Comparison of ENCODE assay signal across 8 mouse cellular contexts in genomic region chr1:193201383-193201778, GRCm38 (mm10). TPM values are rescaled to one million over a fixed set of nuclear protein-coding genes. Genes with fewer than 3 reads are reported as not detected.
DNase-seq lines count a peak whose midpoint lies in the region; ATAC-seq and TF ChIP-seq lines count a peak whose summit lies in the region.

Gene Traf3ip3, minus strand, starts transcription at chr1:193201703.

- DNase-seq in layer of hippocampus, adult 9-11 months, result peak; percentile 80
- no peak for DNase-seq in layer of hippocampus, adult 2 months (ENCODE audit: low spot score in 2 of 2)
- DNase-seq in thymus, postnatal 14 days, result peak; percentile 87
- no peak for DNase-seq in cerebellum, postnatal 36 days

- no peaks in the 10 kb centered on the region for H3K27me3 ChIP-seq in hindbrain, embryonic 12.5 days
- no peaks in the 10 kb centered on the region for H3K27me3 ChIP-seq in kidney, embryonic 15.5 days

- no peak within 1 kb of the TSS for H3K4me3 ChIP-seq in layer of hippocampus, adult 2 months
- no peak within 1 kb of the TSS for H3K4me3 ChIP-seq in hindbrain, embryonic 12.5 days
- no peak within 1 kb of the TSS for H3K4me3 ChIP-seq in kidney, embryonic 15.5 days (replicated peaks)

- H3K36me3 ChIP-seq in hindbrain, embryonic 12.5 days, result no peaks in the 10 kb centered on the region
- H3K36me3 ChIP-seq in kidney, embryonic 15.5 days, result no peaks in the 10 kb centered on the region

- WGBS in hindbrain, embryonic 12.5 days, result 68% methylated on average over 5 of the region's 5 CpGs
- 59% methylated on average over 5 of the region's 5 CpGs for WGBS in kidney, embryonic 15.5 days

- peak; percentile 87 for ATAC-seq in granulocyte monocyte progenitor cell, adult 5-6 weeks (replicated peaks; ENCODE audit: poor library complexity, severe bottlenecking)
- peak; percentile 83 for ATAC-seq in megakaryocyte, adult 5-6 weeks (ENCODE audit: poor library complexity, severe bottlenecking)
- ATAC-seq in hindbrain, embryonic 12.5 days (ENCODE audit: low FRiP score), result no peak
- no peak for ATAC-seq in kidney, embryonic 15.5 days (replicated peaks; ENCODE audit: low FRiP score)

- TF ChIP-seq CTCF in layer of hippocampus, adult 2 months (conservative IDR thresholded peaks at IDR 0.05), result no peak

- H3K4me1 ChIP-seq in hindbrain, embryonic 12.5 days, result no peaks in the 10 kb centered on the region
- no peaks in the 10 kb centered on the region for H3K4me1 ChIP-seq in kidney, embryonic 15.5 days

- H3K4me2 ChIP-seq in hindbrain, embryonic 12.5 days (replicated peaks), result no peak within 1 kb of the TSS
- no peak within 1 kb of the TSS for H3K4me2 ChIP-seq in kidney, embryonic 15.5 days

- H3K27ac ChIP-seq in layer of hippocampus, adult 2 months, result no peak within 1 kb of the TSS
- H3K27ac ChIP-seq in hindbrain, embryonic 12.5 days, result no peak within 1 kb of the TSS
- no peak within 1 kb of the TSS for H3K27ac ChIP-seq in kidney, embryonic 15.5 days

- H3K9ac ChIP-seq in hindbrain, embryonic 12.5 days, result no peak within 1 kb of the TSS
- no peak within 1 kb of the TSS for H3K9ac ChIP-seq in kidney, embryonic 15.5 days

- no peaks in the 10 kb centered on the region for H3K9me3 ChIP-seq in hindbrain, embryonic 12.5 days (replicated peaks)
- H3K9me3 ChIP-seq in kidney, embryonic 15.5 days (replicated peaks), result no peaks in the 10 kb centered on the region

RNA-seq across cellular contexts. Expression of gene Traf3ip3, which starts in this region (rescaled TPM):
- 1 to 10 TPM; 1.6 to 2.4 TPM for total RNA-seq in layer of hippocampus, adult 2 months (2021)
- 77.4 and 94.9 TPM in 2 replicates for total RNA-seq in granulocyte monocyte progenitor cell, adult 5-6 weeks (2014; fragmentation: Nextera tagmentation)
- 61.3 and 96.4 TPM in 2 replicates for total RNA-seq in granulocyte monocyte progenitor cell, adult 5-6 weeks (2017)
- total RNA-seq in megakaryocyte, adult 5-6 weeks (2015), result 86.6 and 94.4 TPM in 2 replicates
- 141 and 142 TPM in 2 replicates for total RNA-seq in megakaryocyte, adult 5-6 weeks (2017)
- polyA plus RNA-seq in hindbrain, embryonic 12.5 days (2016; fragmentation: Nextera tagmentation; extraction: Ambion mirVana), result 2.6 and 3.6 TPM in 2 replicates
- polyA plus RNA-seq in kidney, embryonic 15.5 days (2015; fragmentation: Nextera tagmentation; extraction: Ambion mirVana), result 3.5 and 4.3 TPM in 2 replicates

Comparison
In these comparisons a context has a peak if more than half of its experiments do, and no peak if none do; other contexts are left out.
1. RNA of gene Traf3ip3 (total RNA-seq): 86.6 to 142 TPM in megakaryocyte, adult 5-6 weeks and 61.3 to 96.4 TPM in granulocyte monocyte progenitor cell, adult 5-6 weeks; 1.6 to 2.4 TPM in layer of hippocampus, adult 2 months; every median in the first group is over 10 times any median in the second.
2. DNase-seq: peak in layer of hippocampus, adult 9-11 months (single experiment) and thymus, postnatal 14 days (single experiment); none in layer of hippocampus, adult 2 months (0 of 2) and cerebellum, postnatal 36 days (0 of 2).
3. ATAC-seq: peak in granulocyte monocyte progenitor cell, adult 5-6 weeks (single experiment) and megakaryocyte, adult 5-6 weeks (single experiment); none in hindbrain, embryonic 12.5 days (single experiment) and kidney, embryonic 15.5 days (single experiment).